Mouse (Mus musculus) large intestine, adult 2 months (tissue): ENCODE measurements around the gene Fxyd2. TPM values are rescaled to one million over a fixed set of nuclear protein-coding genes. Genes with fewer than 3 reads are reported as not detected.

Source experiments
- DNase-seq: peaks from one replicate; pipeline ENCODE4 v3.0.0-alpha.2; 2012; ENCODE audit warnings: low read depth, low spot score
- WGBS: fragments of 180-500 bp; shearing (Covaris S2); methylation state at CpG from one replicate; pipeline ENCODE4 v1.1.7; 2018; 5-methylcytosine and 5-hydroxymethylcytosine counted together
- polyA plus RNA-seq: library from polyadenylated mRNA; depleted of rRNA; stranded (reverse); fragments of >200 nt; gene quantifications from 2 replicates; pipeline ENCODE4 v1.2.3, GENCODE M21; 2012; rRNA removed

Fxyd2 gene
- 2.9 and 4.0 TPM in 2 replicates for polyA plus RNA-seq

DNA sequence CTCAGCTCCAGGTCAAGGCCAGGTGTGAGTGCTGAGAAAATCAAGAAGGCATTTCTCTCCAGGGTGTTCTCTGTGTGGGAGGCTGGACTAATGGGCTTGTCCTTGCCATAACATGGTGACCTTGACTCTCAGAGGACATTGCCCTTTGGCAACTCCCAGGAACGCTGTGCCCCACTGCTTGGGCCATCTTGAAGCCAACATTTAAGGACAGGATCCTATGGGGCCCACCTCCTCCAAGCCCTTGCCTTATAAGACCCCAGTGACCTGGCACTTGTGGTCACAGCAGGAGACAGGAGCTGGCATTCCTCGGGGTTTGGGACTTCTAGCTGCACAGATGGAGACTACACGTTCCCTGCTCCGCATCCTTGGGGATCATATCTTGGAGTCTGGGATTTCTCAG, at the start of gene Fxyd2:
TSS of gene Fxyd2 (plus strand) at position 236 of the 400 bp plus-strand sequence.
- DNase-seq = no peak
- WGBS = 71% methylated on average over 4 of the region's 4 CpGs

DNA sequence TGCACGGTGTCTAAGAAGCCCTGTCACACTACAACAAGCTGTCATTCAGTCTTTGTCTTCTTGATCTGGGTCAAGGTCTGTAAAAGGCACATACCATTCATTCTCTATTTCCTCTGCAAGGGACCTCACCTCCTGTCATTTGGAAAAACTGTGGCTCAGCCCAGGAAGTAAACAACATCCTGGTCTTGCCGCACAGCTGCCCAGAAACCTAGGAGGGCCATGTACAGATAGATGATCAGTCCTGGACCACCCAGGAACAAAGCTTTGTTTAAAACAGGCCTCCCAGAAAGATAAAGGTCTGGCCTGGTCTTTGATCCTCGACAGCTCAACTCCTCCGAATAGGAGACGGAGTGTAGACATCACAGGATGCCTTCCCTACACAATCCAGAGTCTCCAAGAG, 49.6 kb upstream of the Fxyd2 start:
- DNase-seq = no peak
- 52% methylated on average over 5 of the region's 5 CpGs for WGBS

DNA sequence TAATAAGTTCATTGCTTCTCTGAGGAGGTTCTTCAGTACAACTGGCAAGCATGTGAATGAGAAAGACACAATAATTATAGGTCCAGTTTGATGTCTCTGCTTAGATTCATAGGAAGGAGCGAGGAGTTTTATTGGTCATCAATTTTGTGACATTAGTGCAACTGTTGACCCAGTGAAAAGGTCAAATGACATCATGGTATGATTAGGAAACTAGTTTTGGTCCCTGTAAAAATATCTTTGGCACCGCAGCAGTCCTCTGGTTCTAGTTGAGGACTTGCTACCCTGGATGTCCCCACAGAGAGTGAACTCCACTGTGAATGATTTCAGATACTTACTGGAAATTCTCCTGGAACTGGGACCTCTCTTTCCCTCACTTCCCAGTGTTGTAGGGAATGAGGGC, 44.3 kb upstream of the Fxyd2 start:
- DNase-seq = no peak
- 75% methylated on average over 2 of the region's 2 CpGs for WGBS

DNA sequence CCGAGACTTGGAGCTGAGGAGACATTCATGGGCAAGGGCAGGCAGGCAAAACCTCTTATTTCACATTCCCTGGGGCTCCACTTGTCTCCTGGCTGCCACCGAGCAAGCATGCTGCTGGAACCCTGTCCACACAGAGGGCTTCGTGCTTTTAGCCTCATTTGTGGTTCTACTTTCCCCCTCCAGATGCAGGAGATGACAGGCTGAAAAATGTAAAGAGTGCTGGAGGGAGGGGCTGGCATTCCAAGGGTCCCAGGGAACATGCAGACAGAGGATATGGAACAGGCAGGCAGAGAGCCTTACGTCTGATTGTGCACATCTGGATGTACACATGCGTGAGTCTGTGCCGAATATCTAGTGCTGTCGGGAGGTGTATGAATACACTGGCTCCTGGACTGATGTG, 41.1 kb upstream of the Fxyd2 start:
- no peak for DNase-seq
- WGBS = 64% methylated on average over 7 of the region's 7 CpGs

DNA sequence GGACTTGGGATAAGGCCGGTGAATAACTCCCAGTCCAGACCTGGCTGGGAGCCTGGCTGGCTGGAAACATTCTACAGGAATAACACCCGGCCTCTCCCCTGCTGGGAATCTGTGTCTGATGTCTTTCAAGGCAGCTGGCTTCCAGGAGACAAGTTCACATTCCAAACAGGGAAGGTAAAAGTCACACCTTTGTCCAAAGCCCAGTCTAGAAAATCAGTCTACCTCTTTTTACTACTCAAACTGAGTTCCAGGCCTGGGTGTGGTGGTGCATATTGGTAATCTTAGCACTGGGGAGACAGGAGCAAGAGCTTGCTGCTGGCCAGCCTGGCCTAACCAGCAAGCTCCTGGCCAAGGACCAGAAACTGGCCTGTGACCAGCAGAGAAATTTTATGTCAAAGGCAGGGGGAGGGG, 37.4 kb upstream of the Fxyd2 start:
- no peak for DNase-seq
- 19% methylated on average over 2 of the region's 2 CpGs for WGBS

DNA sequence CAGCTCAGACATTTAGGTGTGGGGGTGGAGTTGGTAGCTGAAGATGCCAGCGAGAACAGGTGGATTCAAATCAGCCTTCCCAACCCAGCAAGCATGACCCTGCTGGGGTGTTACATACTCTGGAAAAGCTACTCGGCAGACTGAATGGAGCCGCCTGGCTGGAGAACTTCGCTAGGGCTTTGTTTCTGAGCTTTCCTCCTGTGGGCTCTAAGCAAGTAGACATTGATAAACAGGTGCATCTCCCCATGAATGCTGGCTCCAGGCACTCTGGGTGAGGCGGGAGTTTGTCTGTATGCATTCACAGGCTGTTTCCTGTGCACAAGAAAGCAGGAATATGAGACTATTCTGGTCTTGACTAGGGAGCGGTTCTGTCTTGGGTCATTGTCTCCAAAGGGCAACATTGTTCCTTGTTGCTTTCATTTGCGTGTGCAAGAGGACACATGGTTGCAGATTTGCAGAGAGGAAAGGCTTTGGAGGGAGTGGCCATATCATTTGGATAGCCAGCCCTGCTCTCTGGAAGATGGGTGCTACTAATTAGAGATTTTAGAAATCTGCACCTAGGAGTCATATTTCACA, 35.7 kb upstream of the Fxyd2 start:
- 71% methylated on average over 7 of the region's 7 CpGs for WGBS
- no peak for DNase-seq

DNA sequence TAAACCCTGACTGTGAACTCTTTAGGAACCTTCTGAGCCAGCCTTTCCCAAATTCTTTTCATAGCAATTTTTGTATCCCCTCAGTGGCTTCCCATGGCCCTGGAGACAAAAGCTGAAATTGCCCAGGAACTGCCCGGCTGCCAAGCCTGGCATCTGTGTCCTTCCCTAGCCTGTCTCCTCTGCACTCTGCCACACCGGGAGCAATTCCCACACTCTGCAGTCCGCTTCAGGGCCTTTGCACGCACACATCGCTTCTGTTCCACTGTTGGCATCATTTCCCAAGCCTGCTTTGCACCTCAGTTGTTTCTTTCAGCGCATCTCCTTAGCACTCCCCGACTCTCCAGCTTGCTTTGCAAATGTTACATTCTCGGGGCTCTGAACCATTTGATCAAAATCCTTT, 31.8 kb upstream of the Fxyd2 start:
- DNase-seq = no peak
- WGBS = 81% methylated on average over 8 of the region's 8 CpGs

DNA sequence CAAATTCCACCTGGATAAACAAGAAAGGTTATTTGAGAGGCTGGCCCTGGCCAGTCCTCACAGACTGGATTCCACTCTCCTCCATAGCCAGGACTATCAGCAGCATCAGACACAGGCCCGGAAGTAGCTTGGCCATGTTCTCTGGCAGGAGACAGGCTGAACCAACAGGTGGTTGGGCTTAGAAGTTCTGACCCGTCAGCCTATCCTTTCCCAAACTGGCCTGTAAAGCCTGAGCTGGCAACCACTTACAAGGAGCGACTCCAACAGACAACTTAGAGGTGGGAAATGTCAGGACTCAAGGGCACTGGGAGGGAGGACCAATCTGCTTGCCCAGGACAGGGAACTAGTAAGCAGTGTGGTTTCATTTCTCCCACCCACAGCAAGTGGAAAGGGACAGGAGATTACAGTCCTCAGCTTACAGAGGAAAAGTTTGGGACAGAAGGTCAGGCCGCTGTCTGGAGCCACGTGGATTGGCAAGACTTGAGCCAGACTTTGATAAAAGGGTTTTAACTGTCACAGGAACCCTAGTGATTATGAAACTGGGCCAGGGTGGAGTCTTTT, 31.0 kb upstream of the Fxyd2 start:
- no peak for DNase-seq
- 61% methylated on average over 5 of the region's 5 CpGs for WGBS

DNA sequence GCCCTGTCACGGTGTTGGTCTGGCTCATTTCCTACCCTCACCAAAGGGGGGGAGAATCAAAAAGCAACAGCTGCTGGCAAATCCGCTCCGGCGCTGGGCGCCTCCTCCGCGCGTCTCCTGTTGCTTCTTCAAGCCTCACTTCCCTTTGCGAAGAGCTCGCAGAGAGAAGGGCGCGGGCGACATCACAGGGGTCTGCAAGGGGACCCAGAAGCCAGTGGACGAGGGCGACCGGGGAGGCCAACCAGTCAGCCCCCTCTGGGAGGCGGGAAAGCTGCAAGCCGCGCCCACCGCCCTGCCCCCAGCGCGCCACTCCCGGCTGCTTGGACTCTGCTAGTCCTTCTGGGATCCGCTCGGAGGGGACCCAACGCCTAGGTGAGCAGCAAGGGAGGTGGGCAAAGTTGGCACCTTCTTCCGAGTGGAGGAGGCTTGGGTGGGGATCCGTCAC, 29.3 kb upstream of the Fxyd2 start, which contains the start of gene Fxyd6:
TSS of gene Fxyd6 (plus strand) at position 69 of the 445 bp plus-strand sequence.
- WGBS = under 1% methylated on average over 28 of the region's 28 CpGs
- DNase-seq = no peak

DNA sequence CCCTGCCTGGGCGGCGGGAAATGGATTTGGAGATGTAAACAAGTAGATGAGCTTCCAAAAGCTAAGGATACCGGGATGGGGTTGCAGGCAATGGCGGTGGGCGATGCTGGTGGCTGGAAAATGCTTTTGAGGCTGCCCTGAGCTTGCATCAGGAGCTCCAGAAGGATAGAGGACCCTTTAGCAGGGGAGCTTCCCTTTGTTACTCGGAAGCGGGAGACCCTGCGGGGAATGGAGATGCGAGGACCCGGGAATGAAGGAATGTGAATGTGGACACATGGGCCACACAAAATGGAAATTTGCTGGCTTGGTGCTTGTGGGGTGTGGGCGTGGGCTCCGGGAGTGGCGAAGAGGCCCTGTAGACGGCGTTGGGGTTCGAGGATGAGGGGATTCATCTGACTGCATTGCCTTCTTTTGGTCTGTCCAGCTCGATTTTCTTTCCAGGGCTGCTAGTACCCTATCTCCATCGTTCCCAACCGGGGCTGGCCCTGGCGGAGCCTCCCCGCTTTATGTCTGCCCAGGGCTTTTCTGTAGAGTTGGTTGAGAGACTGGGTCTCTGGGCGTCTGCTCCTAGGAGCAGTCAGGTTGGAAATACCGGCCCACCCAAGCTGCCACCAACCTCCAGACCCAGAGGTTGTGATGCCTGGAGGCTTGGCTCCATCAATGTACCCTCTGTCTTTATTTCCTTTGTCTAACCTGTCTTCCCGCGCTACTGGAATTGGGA, 28.7 kb upstream of the Fxyd2 start:
- 23% methylated on average over 25 of the region's 25 CpGs for WGBS
- DNase-seq = no peak

DNA sequence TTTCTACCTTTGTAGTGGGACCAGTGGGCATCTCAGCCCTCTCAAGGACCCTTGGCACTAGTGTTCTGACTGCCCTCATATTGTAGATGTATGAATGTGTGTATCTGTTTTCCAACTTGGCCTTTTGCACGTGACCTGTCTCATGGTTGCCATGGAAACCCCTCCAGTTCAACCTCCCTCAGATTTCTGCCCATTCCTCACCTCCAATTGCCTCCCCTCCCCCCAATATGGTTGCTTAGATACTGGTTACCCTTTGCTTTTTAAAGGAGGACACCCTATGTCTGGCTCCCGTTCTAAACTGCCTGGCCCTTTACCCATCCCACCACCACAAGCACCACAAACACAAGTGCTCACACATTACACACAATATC, 28.1 kb upstream of the Fxyd2 start:
- WGBS = 74% methylated on average over 2 of the region's 2 CpGs
- no peak for DNase-seq

DNA sequence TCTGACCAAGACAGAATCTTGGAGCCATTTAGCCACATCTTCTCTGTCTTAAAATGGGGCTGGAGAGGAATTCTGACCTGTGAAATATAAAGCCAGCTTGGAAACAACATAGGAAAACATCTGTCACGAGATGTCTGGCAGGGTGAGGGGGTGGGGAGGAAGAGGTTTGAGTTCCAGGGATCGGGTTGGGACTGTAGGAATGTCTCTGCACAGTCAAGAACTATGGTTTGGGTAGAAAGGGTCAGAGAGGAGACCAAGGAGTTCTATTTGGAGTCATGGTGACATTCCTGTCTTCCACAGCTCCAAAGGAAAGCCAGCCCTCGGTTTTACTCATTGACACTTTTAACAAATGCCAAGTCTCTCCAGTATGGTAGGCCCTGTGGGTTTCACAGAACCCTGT, 25.6 kb upstream of the Fxyd2 start:
- DNase-seq = no peak
- 63% methylated on average over 3 of the region's 3 CpGs for WGBS

DNA sequence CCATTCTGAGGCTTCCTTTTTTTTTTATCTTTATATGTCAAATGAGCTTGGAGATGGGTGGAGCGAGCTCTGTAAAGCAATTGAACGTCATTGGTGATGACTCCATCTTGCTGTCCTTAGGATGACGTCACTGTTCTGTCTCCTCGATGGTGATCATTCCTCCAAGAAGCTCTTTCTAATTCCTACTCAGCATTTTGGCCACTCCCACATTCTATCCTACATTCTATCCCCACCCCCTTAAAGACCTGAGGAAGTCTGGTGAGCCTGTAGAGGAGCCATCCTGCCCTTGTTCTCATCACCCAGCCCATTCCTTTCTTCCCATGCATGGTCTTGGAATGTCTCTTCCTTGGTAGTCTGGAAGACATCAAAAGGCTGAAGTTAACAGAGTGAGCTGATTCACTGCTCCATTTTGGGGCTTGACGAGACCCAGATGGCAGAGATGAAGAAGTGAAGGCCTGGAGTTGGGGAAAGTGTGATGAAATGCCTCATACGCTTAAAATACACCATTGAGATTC, 24.4 kb upstream of the Fxyd2 start:
- WGBS = 84% methylated on average over 6 of the region's 6 CpGs
- no peak for DNase-seq

DNA sequence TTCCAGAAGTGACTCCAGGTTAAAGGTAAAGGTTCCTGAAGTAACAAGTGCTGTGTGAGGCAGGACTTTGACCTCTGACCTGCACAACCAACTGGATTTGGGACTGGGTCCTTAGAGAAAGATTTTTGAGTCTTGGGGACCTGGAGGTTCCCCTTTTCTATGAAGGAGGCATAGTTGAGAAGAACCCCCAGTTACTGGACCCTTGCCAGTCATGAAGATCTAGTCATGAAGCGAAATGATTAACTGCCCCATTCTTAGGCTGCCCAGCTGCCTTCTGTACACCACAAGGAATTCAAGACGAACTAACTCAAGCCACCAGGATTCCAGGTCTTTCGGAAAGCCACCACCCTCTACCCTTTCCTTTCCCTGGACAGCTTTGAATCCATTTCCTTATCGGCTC, 23.0 kb upstream of the Fxyd2 start:
- 28% methylated on average over 4 of the region's 4 CpGs for WGBS
- no peak for DNase-seq

DNA sequence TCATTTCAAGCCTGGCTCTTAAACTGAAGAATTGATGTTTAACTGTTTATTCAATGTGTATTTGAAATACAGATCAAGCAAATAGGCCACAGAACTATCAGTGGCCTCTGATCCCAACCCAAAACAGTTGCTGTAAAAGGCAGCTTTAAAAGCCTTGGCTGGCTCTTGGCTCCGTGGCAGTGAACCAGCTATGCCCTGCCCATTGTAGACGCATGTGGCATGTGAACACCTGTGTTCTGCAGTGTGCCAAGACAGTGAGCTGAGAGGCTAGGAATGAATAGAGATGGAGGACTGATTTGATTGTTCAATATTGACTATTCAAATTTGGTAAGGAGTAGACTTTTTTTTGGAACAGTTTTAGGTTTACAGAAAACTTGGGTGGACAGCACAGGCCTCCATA, 22.6 kb upstream of the Fxyd2 start:
- DNase-seq = no peak
- 27% methylated on average over 2 of the region's 2 CpGs for WGBS

DNA sequence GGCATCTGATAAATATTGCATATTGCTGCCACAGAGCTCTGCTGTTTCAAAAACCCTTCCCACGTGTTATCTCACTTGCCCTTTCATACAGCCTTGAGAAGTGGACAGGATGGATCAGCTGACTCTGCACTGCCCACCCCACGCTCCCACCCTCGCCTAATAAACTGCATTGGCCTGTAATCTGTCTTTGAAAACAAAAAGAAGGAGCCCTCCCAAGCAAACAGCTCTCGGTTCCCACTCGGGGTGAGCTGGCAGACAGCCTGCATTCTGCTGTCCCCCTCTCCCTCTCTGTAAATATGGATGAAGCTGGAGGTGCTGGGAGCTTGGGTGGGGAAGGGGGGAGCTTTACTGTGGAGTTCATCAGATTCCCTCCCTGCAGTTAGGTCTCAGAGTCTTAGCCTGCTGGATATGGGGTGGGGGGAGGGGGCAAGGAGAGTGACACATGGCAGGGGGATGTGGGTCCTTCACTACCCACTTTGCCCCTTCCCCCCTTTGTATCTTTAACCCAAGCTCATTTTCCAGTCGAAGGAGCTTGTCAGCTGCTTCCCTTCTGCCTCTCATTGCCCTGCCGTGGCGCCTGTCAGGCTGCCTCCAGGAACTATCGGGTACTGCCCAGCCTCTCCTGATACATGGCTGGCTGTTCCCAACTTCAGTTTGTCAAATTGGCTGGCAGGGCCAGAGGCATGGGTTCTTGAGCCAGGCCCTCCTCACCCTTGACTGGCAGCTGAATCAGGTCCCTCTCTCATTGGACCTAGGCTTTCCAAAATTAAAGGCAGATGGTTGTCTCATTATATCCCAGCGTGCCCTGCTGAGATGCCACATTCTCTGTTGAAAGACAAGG, 18.8 kb upstream of the Fxyd2 start:
- 59% methylated on average over 10 of the region's 10 CpGs for WGBS
- DNase-seq = no peak

DNA sequence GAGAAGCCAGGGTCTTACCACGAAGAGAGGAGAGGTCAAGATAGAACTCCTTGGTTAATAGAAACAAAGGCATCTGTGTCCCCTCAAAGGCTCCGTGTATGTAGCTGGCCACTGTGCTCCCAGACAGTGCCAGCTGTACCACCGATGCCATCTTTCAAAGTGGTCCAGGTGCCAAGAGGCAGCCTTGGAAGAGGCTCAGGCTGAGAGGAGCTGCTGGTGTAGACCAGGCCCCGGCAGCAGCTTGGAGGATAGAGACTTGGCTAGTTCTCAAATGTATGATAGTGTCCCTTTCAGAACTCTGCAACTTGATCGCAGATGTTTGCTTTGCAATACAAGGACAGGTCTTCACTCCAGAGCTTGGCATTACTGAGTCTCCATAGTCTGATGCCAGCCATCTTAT, 17.1 kb upstream of the Fxyd2 start:
- 63% methylated on average over 5 of the region's 5 CpGs for WGBS
- DNase-seq = no peak

DNA sequence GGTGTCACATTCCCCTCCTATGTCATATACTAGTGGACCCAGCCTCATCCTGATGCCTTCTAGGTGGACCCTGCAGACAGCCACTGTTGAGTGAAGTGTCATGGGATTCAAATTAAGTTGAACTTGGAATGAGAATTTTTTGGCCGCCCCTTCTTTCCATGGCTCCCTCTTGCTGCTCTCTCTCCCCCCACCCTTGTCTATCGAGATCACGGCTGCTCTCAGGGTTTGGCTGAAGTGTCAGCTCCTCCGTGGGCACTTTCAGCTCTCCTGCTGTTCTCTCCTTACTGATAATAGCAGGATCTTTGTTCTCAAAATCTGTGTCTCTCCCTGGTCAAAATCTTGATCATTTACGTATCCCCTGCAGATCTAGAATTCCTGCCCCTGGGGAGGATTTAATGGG, 16.6 kb upstream of the Fxyd2 start:
- no peak for DNase-seq
- 88% methylated on average over 5 of the region's 5 CpGs for WGBS

DNA sequence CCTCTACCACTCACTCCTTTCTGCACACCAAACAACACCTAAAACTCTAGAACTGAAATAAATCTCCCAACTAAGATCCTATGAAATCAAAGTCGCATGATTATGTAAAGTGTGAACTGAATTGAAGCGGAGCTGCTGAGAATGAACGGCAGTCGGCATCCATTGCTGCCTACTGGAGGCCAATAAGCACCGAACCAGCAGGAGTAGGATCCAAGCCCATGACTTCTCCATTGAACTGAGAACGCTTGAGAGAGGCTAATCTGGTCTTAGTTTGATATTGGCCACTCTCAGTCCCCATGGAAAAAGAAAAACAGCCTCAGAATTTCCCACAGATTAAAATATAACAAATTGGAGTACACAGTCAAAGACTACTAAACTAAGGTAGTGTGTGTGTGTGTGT, 15.6 kb upstream of the Fxyd2 start:
- WGBS = 93% methylated on average over 6 of the region's 6 CpGs
- no peak for DNase-seq

DNA sequence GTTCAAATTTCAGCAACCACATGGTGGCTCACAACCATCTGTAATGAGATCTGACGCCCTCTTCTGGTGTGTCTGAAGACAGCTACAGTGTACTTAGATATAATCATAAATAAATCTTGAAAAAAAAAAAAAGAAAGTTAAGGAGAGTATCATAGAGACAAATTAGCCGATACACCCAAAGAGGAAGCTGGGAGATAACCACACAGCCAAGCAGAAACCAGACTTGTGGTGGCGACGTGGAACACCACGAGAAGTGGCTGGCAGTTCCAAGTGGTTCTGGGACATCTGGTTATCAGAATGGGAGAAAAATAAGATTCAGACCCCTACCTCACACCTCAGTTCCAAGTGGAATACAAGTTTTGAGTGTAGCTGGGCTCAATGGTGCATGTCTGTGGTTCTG, 12.8 kb upstream of the Fxyd2 start:
- DNase-seq = no peak
- WGBS = 83% methylated on average over 5 of the region's 5 CpGs
